Mouse (Mus musculus): ENCODE results near the gene Immt. TPM values are rescaled to one million over a fixed set of nuclear protein-coding genes. Genes with fewer than 3 reads are reported as not detected.

Gene Immt
- 100 to 1,000 TPM; 109 to 124 TPM for total RNA-seq (2023)

GRCm38 (mm10) chr6:71830690-71831580 is at the start of gene Immt:
TSS of gene Immt (plus strand) at chr6:71831331.

GRCm38 (mm10) chr6:71826869-71827268 is 4.3 kb upstream of the Immt start, which contains the start of gene Mrpl35:
TSS of gene Mrpl35 (minus strand) at chr6:71826969.

GRCm38 (mm10) chr6:71908481-71909381 is 77.6 kb downstream of the Immt start, which contains the start of the genes Ptcd3 and Polr1a:
TSS of gene Ptcd3 (minus strand) at chr6:71908750.
TSS of gene Polr1a (plus strand) at chr6:71909053.

Other genes with a start within 250 kb of the Immt start
- 100 to 1,000 TPM; 128 to 132 TPM for gene Kdm3a, start 198.3 kb upstream of the Immt start, total RNA-seq (2023)
- gene Reep1, start 123.8 kb upstream of the Immt start, total RNA-seq (2023) = under 1 TPM; 0.20 to 0.27 TPM
- 10 to 100 TPM; 25.5 to 31.9 TPM for gene Mrpl35, start 4.4 kb upstream of the Immt start, total RNA-seq (2023)
- gene Ptcd3, start 77.4 kb downstream of the Immt start, total RNA-seq (2023) = 100 to 1,000 TPM; 104 to 122 TPM
- gene Polr1a, start 77.7 kb downstream of the Immt start, total RNA-seq (2023) = 10 to 100 TPM; 64.1 to 72.5 TPM

Data from T-cell, adult 66 days (primary cell).